Comparison of ENCODE assay signal across 8 mouse cellular contexts in genomic region chr14:25457434-25457957, GRCm38 (mm10). TPM values are rescaled to one million over a fixed set of nuclear protein-coding genes. Genes with fewer than 3 reads are reported as not detected.
A peak's percentile ranks its signal among the peaks of the same experiment; 100 is the strongest.
DNase-seq lines count a peak whose midpoint lies in the region; ATAC-seq and TF ChIP-seq lines count a peak whose summit lies in the region.

No protein-coding gene starts in this region.

- no peaks in the 10 kb centered on the region for H3K36me3 ChIP-seq in forebrain, embryonic 12.5 days (replicated peaks)
- no peaks in the 10 kb centered on the region for H3K36me3 ChIP-seq in heart, postnatal 0 days (replicated peaks; ENCODE audit: control insufficient read depth, insufficient read depth, low read length)
- H3K36me3 ChIP-seq in liver, embryonic 14.5 days (replicated peaks; ENCODE audit: control insufficient read depth, insufficient read depth, low read depth): no peaks in the 10 kb centered on the region
- no peaks in the 10 kb centered on the region for H3K36me3 ChIP-seq in stomach, embryonic 15.5 days

- H3K27ac ChIP-seq in forebrain, embryonic 12.5 days: peak overlapping the region; percentile 100
- peak overlapping the region; percentile 100 for H3K27ac ChIP-seq in heart, postnatal 0 days (ENCODE audit: low read depth)
- no peak overlapping the region for H3K27ac ChIP-seq in liver, embryonic 14.5 days
- peak overlapping the region; percentile 100 for H3K27ac ChIP-seq in stomach, embryonic 15.5 days

- peak; percentile 91 for DNase-seq in CD4-positive helper T cell, adult 2 months (ENCODE audit: low read depth, low spot score)
- DNase-seq in brain, embryonic 14.5 days (ENCODE audit: low read depth): peak; percentile 99
- DNase-seq in heart, postnatal 0 days (ENCODE audit: low spot score): peak; percentile 99
- peak; percentile 97 to 99 for DNase-seq in kidney, postnatal 36 days
- DNase-seq in liver, embryonic 14.5 days (ENCODE audit: low read depth in 3 of 3, low spot score in 3 of 3): peak; percentile 66 to 73 (median 69)
- peak; percentile 100 for DNase-seq in neural tube, embryonic 10.5 days (ENCODE audit: extremely low spot score, low spot score)

- peak; percentile 88 for ATAC-seq in forebrain, embryonic 12.5 days (ENCODE audit: low FRiP score)
- peak; percentile 78 for ATAC-seq in heart, postnatal 0 days (ENCODE audit: insufficient read depth, low read depth)
- peak; percentile 62 for ATAC-seq in liver, embryonic 14.5 days (ENCODE audit: insufficient read depth)
- ATAC-seq in stomach, embryonic 15.5 days (ENCODE audit: insufficient read depth, low FRiP score, low read depth): peak; percentile 82

- peaks cover 45% of the 10 kb centered on the region for H3K4me1 ChIP-seq in forebrain, embryonic 12.5 days
- peaks cover 11% of the 10 kb centered on the region for H3K4me1 ChIP-seq in heart, postnatal 0 days (ENCODE audit: control insufficient read depth, insufficient read depth)
- peaks cover 3 to 15% of the 10 kb centered on the region in 2 experiments; a peak in 3 of 4 replicates for H3K4me1 ChIP-seq in liver, embryonic 14.5 days (replicated peaks; ENCODE audit: control insufficient read depth in 2 of 2, insufficient read depth in 2 of 2, low read length in 1 of 2)
- H3K4me1 ChIP-seq in stomach, embryonic 15.5 days: peaks cover 44% of the 10 kb centered on the region

- H3K9me3 ChIP-seq in forebrain, embryonic 12.5 days: no peaks in the 10 kb centered on the region
- H3K9me3 ChIP-seq in heart, postnatal 0 days (replicated peaks; ENCODE audit: control insufficient read depth, low read length): no peaks in the 10 kb centered on the region
- H3K9me3 ChIP-seq in liver, embryonic 14.5 days (ENCODE audit: control insufficient read depth, low read length): no peaks in the 10 kb centered on the region
- no peaks in the 10 kb centered on the region for H3K9me3 ChIP-seq in stomach, embryonic 15.5 days

- peak overlapping the region; percentile 98 for H3K4me2 ChIP-seq in forebrain, embryonic 12.5 days
- peak overlapping the region; percentile 89 for H3K4me2 ChIP-seq in heart, postnatal 0 days (ENCODE audit: low read depth, low read length)
- peak overlapping the region; percentile 87 for H3K4me2 ChIP-seq in liver, embryonic 14.5 days (ENCODE audit: low read depth)
- H3K4me2 ChIP-seq in stomach, embryonic 15.5 days: peak overlapping the region; percentile 96

- peak overlapping the region; percentile 99 for H3K9ac ChIP-seq in forebrain, embryonic 12.5 days
- peak overlapping the region; percentile 90 for H3K9ac ChIP-seq in heart, postnatal 0 days (replicated peaks; ENCODE audit: low read depth, low read length)
- no peak overlapping the region for H3K9ac ChIP-seq in liver, embryonic 14.5 days (replicated peaks)
- peak overlapping the region; percentile 41; the same call in 1 of the 2 replicates for H3K9ac ChIP-seq in stomach, embryonic 15.5 days

- 0 out of 2 replicates have a peak, but pooled peaks cover 4% of the 10 kb centered on the region for H3K27me3 ChIP-seq in forebrain, embryonic 12.5 days
- no peaks in the 10 kb centered on the region for H3K27me3 ChIP-seq in heart, postnatal 0 days (ENCODE audit: control insufficient read depth, insufficient read depth, low read length)
- peaks cover 43% of the 10 kb centered on the region for H3K27me3 ChIP-seq in liver, embryonic 14.5 days (ENCODE audit: control insufficient read depth, insufficient read depth, low read length)
- no peaks in the 10 kb centered on the region for H3K27me3 ChIP-seq in stomach, embryonic 15.5 days (replicated peaks)

- under 1% methylated on average over 48 of the region's 52 CpGs for WGBS in forebrain, embryonic 12.5 days
- WGBS in heart, postnatal 0 days: under 1% methylated on average over 51 of the region's 52 CpGs
- WGBS in liver, embryonic 14.5 days (ENCODE audit: insufficient replicate concordance): under 1% methylated on average over 50 of the region's 52 CpGs
- WGBS in stomach, embryonic 15.5 days: 1% methylated on average over 50 of the region's 52 CpGs

- TF ChIP-seq CTCF in brain, embryonic 14.5 days (IDR thresholded peaks at IDR 0.05; ENCODE audit: borderline replicate concordance, extremely low read depth, insufficient read depth, insufficient read length): peak; percentile 64
- peak; percentile 74 for TF ChIP-seq CTCF in heart, postnatal 0 days (IDR thresholded peaks at IDR 0.05; ENCODE audit: low read depth)
- TF ChIP-seq CTCF in liver, embryonic 14.5 days (IDR thresholded peaks at IDR 0.05; ENCODE audit: low read depth): peak; percentile 42; the same call in 1 of the 2 replicates

- TF ChIP-seq POLR2A in brain, embryonic 14.5 days (IDR thresholded peaks at IDR 0.05; ENCODE audit: borderline replicate concordance, extremely low read depth, insufficient read depth, insufficient read length, poor library complexity, severe bottlenecking): 0 out of 2 replicates have a peak, but pooled peaks have one; percentile 16

- TF ChIP-seq EP300 in heart, postnatal 0 days (IDR thresholded peaks at IDR 0.05; ENCODE audit: low read depth): peak; percentile 98
- no peak for TF ChIP-seq EP300 in liver, embryonic 14.5 days (IDR thresholded peaks at IDR 0.05; ENCODE audit: low read depth)

- peak overlapping the region; percentile 97 for H3K4me3 ChIP-seq in forebrain, embryonic 12.5 days (replicated peaks)
- H3K4me3 ChIP-seq in heart, postnatal 0 days (ENCODE audit: low read depth, low read length): peak overlapping the region; percentile 89
- H3K4me3 ChIP-seq in liver, embryonic 14.5 days (ENCODE audit: insufficient read depth in 1 of 2, low read depth in 2 of 2, low read length in 2 of 2): peak overlapping the region; percentile 80 to 83
- peak overlapping the region; percentile 97 for H3K4me3 ChIP-seq in stomach, embryonic 15.5 days (replicated peaks)

RNA-seq across cellular contexts. Expression of gene Zmiz1, which starts 1.5 kb away (rescaled TPM):
- polyA plus RNA-seq in brain, embryonic 14.5 days (2012; rRNA removed): 55.4 and 141 TPM in 2 replicates
- polyA plus RNA-seq in forebrain, embryonic 12.5 days (2016; fragmentation: Nextera tagmentation; extraction: Ambion mirVana): 64.1 and 68.3 TPM in 2 replicates
- 41.0 and 47.8 TPM in 2 replicates for total RNA-seq in heart, postnatal 0 days (2014; rRNA removed; ENCODE audit: low replicate concordance)
- 12.4 and 13.8 TPM in 2 replicates for polyA plus RNA-seq in heart, postnatal 0 days (2015; fragmentation: Nextera tagmentation; extraction: Ambion mirVana)
- 3.4 and 3.6 TPM in 2 replicates for polyA plus RNA-seq in liver, embryonic 14.5 days (2012; rRNA removed)
- 4.0 and 4.6 TPM in 2 replicates for polyA plus RNA-seq in liver, embryonic 14.5 days (2014; fragmentation: Nextera tagmentation; extraction: Ambion mirVana)
- 29.0 and 31.3 TPM in 2 replicates for polyA plus RNA-seq in stomach, embryonic 15.5 days (2015; fragmentation: Nextera tagmentation; extraction: Ambion mirVana)
